Mouse (Mus musculus) intestine, postnatal 0 days (tissue): ENCODE data around the gene Utp15. TPM values are rescaled to one million over a fixed set of nuclear protein-coding genes. Genes with fewer than 3 reads are reported as not detected.

Experiments used
- ATAC-seq: fragments of 200-750 bp; cut with Nextera tagmentation; 2 replicates; pipeline ENCODE4 v1.8.0; 2017; ENCODE audit warnings: mild to moderate bottlenecking, moderate TSS enrichment, moderate library complexity
- H3K27ac ChIP-seq: fragments of 300-500 bp; sonication (generic); 2 replicates; pipeline ENCODE4 v1.5.1; 2014; ENCODE audit warnings: mild to moderate bottlenecking, low read depth, low read length, moderate library complexity
- H3K27me3 ChIP-seq: fragments of 300-500 bp; sonication (generic); replicated peaks from 2 replicates; pipeline ENCODE4 v1.6.1; 2014; ENCODE audit warnings: low read length, mixed read lengths; ENCODE audit not compliant: control insufficient read depth, insufficient read depth
- H3K36me3 ChIP-seq: fragments of 300-500 bp; sonication (generic); 2 replicates; pipeline ENCODE4 v1.6.1; 2014; ENCODE audit warnings: mild to moderate bottlenecking, moderate library complexity; ENCODE audit not compliant: control insufficient read depth, insufficient read depth
- H3K4me1 ChIP-seq: fragments of 300-500 bp; sonication (generic); replicated peaks from 2 replicates; pipeline ENCODE4 v1.6.1; 2014; ENCODE audit warnings: antibody characterized with exemption, low read length, mixed read lengths; ENCODE audit not compliant: control insufficient read depth, insufficient read depth
- H3K4me2 ChIP-seq: fragments of 300-500 bp; sonication (generic); replicated peaks from 2 replicates; pipeline ENCODE4 v1.6.1; 2014; ENCODE audit warnings: low read depth, mild to moderate bottlenecking, moderate library complexity
- H3K4me3 ChIP-seq: fragments of 300-500 bp; sonication (generic); 2 replicates; pipeline ENCODE4 v1.5.1; 2014; ENCODE audit warnings: low read depth, low read length
- H3K9ac ChIP-seq: fragments of 300-500 bp; sonication (generic); 2 replicates; pipeline ENCODE4 v1.6.1; 2014; ENCODE audit warnings: mild to moderate bottlenecking, low read depth, low read length
- H3K9me3 ChIP-seq: fragments of 300-500 bp; sonication (generic); 2 replicates; pipeline ENCODE4 v1.6.1; 2016; ENCODE audit warnings: mixed run types; ENCODE audit not compliant: control insufficient read depth
- CTCF ChIP-seq: sonication (generic); IDR thresholded peaks from 2 replicates; pipeline ENCODE4 v1.5.1; 2016; ENCODE audit warnings: low read depth, mild to moderate bottlenecking, control low read depth, antibody characterized with exemption, moderate library complexity
- WGBS: fragments of 180-500 bp; shearing (Covaris S2); extraction: QIAGEN DNeasy Blood & Tissue Kit; methylation state at CpG from one replicate; pipeline ENCODE4 v1.1.7; 2014; 5-methylcytosine and 5-hydroxymethylcytosine counted together
- polyA plus RNA-seq: library from polyadenylated mRNA; unstranded; fragments of >200 nt; fragmentation: Nextera tagmentation; extraction: Ambion mirVana; gene quantifications from 2 replicates; pipeline ENCODE4 v1.2.1, GENCODE M21; 2015

Gene Utp15
- polyA plus RNA-seq, 1 experiment from 2014 or later, result 9.3 TPM

GRCm38 (mm10) chr13:98305257-98305656, 42.4 kb upstream of the Utp15 start:
- Histone ChIP-seq H3K27me3 (no peaks in the 10 kb centered on the region), H3K9ac (no peak overlapping the region), H3K9me3 (no peaks in the 10 kb centered on the region), H3K4me3 (no peak overlapping the region), H3K4me2 (no peak overlapping the region), H3K4me1 (no peaks in the 10 kb centered on the region), H3K36me3 (peaks cover 9% of the 10 kb centered on the region; the same call in 1 of the 2 replicates), H3K27ac (no peak overlapping the region)
- no peak for TF ChIP-seq CTCF
- ATAC-seq, result no peak
- WGBS, result 95% methylated on average over 9 of the region's 9 CpGs

DNA sequence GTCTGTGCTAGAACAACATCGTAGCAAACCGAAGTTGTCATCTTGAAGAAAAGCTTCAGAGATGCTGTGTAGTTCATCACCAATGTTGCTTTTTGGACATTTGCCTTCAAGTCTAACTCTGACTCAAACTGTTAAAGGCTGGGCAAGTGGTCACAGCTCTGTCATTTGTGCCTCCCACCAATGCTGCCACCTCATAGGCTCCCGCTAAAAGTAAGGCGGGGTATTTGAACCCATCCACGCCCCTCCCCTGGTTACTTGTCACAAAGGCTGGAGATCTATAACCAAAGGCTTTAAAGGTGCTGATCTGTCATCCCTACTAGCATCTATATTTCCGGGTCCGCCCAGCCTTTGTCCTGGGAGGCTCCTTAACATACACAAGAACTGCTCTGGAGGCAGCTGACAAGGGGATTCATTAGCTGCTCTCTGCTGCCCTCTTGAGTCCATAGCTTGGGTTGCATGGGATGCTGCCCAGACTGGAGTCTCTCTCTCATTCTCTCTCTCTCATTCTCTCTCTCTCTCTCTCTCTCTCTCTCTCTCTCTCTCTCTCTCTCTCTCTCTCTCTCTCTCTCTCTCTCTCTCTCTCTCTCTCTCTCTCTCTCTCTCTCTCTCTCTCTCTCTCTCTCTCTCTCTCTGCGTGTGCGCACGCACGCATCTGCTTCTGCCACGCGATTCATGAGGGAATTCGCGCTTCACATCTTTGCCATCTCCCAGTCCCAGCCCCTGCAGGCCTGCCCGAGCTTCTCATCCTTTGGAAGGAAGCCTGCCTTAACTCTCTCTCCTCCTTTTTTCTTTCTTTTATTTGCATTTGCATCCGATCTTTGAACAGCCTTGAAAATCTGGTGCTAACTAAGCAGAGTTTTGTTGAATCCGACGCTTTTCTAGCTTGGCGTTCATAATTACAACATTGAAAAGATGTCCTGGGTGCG, 36.3 kb upstream of the Utp15 start:
- WGBS, result 41% methylated on average over 21 of the region's 21 CpGs
- TF ChIP-seq CTCF, result peak; percentile 87
- H3K36me3 ChIP-seq, result no peaks in the 10 kb centered on the region
- H3K27ac ChIP-seq, result no peak overlapping the region
- H3K4me1 ChIP-seq, result no peaks in the 10 kb centered on the region
- H3K4me3 ChIP-seq, result no peak overlapping the region
- H3K4me2 ChIP-seq, result no peak overlapping the region
- ATAC-seq, result peak; percentile 80
- H3K9me3 ChIP-seq, result no peaks in the 10 kb centered on the region
- H3K27me3 ChIP-seq, result no peaks in the 10 kb centered on the region
- no peak overlapping the region for H3K9ac ChIP-seq

GRCm38 (mm10) chr13:98297883-98298482, 35.1 kb upstream of the Utp15 start:
- Histone ChIP-seq H3K27ac (no peak overlapping the region), H3K9ac (no peak overlapping the region), H3K36me3 (no peaks in the 10 kb centered on the region), H3K4me3 (no peak overlapping the region), H3K4me1 (no peaks in the 10 kb centered on the region), H3K9me3 (no peaks in the 10 kb centered on the region), H3K4me2 (no peak overlapping the region), H3K27me3 (no peaks in the 10 kb centered on the region)
- TF ChIP-seq CTCF, result peak; percentile 53
- 94% methylated on average over 6 of the region's 6 CpGs for WGBS
- ATAC-seq, result no peak

- Histone ChIP-seq H3K4me2 (no peak overlapping the region), H3K4me1 (no peaks in the 10 kb centered on the region), H3K9me3 (no peaks in the 10 kb centered on the region), H3K9ac (no peak overlapping the region), H3K27me3 (no peaks in the 10 kb centered on the region), H3K27ac (no peak overlapping the region), H3K36me3 (no peaks in the 10 kb centered on the region), H3K4me3 (no peak overlapping the region)
- WGBS, result 36% methylated on average over 5 of the region's 5 CpGs
- TF ChIP-seq CTCF, result no peak
- ATAC-seq, result no peak
Observed at GRCm38 (mm10) chr13:98296072-98296471, 33.2 kb upstream of the Utp15 start.

DNA sequence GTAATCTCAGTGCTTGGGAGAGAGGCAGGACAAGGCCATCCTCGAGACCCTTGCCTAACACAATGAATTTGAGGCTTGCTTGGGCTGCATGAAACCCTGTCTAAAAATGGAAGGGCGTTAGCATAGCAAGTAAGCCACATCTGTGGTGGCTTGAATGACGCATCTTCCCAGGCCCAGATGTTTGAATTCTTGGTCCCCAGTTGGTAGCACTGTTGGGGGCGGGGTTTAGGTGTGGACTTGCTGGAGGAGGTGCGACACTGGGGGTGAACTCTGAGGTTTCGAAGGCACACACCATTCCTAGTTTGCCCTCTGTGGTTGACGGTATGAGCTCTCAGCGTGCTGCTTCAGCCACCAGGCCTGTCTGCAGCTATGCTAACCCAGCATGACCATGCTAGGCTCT, 28.9 kb upstream of the Utp15 start:
- H3K9ac ChIP-seq, result no peak overlapping the region
- ATAC-seq, result no peak
- no peaks in the 10 kb centered on the region for H3K4me1 ChIP-seq
- no peak overlapping the region for H3K4me2 ChIP-seq
- H3K27ac ChIP-seq, result no peak overlapping the region
- 79% methylated on average over 8 of the region's 8 CpGs for WGBS
- H3K9me3 ChIP-seq, result no peaks in the 10 kb centered on the region
- no peak for TF ChIP-seq CTCF
- H3K36me3 ChIP-seq, result no peaks in the 10 kb centered on the region
- no peaks in the 10 kb centered on the region for H3K27me3 ChIP-seq
- no peak overlapping the region for H3K4me3 ChIP-seq

DNA sequence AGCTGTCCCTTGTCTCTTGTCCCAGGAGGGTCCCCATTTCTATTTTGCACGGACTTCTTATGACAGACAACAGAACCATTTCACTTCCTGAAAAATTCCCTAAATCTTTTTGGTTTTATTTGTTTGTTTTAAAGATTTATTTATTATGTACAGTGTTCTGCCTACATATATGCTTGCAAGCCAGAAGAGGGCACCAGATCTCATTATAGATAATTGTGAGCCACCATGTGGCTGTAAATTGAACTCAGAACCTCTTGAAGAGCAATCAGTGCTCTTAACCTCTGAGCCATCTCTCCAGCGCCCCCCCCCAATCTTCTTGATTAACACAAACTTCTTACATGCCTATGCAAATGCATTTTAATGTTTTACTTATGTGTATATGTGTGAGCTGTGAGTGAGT, 27.9 kb upstream of the Utp15 start:
- Histone ChIP-seq H3K27me3 (no peaks in the 10 kb centered on the region), H3K36me3 (no peaks in the 10 kb centered on the region), H3K9ac (no peak overlapping the region), H3K9me3 (no peaks in the 10 kb centered on the region), H3K4me3 (no peak overlapping the region), H3K4me1 (no peaks in the 10 kb centered on the region), H3K27ac (no peak overlapping the region), H3K4me2 (no peak overlapping the region)
- 54% methylated on average over 2 of the region's 2 CpGs for WGBS
- no peak for ATAC-seq
- TF ChIP-seq CTCF, result peak; percentile 34
